Mouse (Mus musculus) forelimb bud, embryonic 11.5 days (tissue): ENCODE results near the gene Apobr.
A peak's percentile ranks its signal among the peaks of the same experiment; 100 is the strongest.

Experiments used
- DNase-seq: peaks from one replicate; pipeline ENCODE4 v3.0.0-alpha.2; 2012; ENCODE audit warnings: low read depth, low spot score

Gene Apobr

GRCm38 (mm10) chr7:126598919-126599318, 14.2 kb downstream of the Apobr start:
- DNase-seq = no peak

DNA sequence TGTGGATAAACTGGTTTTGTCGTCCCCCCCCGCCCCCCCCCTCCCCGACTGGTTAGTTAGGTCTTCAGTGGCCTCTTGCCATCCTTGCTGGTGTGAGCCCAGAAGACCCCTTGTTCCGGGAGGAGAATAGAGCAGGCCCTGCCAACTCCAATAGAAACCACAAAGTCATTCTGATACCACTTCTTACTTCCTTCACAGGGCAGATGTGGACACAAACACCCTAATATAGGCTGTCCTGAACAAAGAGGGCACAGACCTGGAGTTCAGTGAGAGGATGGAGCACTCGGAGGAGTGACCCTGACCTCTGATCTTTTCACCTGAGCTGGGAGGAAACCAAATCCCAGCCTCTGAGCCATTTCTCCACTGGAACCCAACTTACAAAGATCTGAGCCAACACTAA, 17.2 kb downstream of the Apobr start:
- no peak for DNase-seq

DNA sequence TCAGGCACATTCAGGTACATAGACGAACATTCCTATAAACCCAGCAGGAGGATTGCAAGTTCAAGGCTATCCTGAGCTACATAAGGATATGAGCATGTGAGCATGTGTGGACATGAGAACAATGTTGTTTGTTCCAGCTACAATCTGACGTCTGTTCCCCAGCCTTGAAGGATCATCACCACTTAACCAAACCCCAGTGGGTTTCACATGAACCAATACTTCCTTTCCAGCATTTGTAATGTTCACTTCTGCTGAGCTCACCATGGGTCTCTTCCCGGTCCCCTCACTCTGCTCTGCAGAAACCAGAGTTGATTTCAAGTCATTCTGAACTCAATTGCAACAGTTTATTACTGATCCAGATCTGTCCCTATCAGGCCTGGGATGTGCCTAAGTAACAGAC, 17.9 kb downstream of the Apobr start:
- DNase-seq = no peak

GRCm38 (mm10) chr7:126606611-126607010, 21.9 kb downstream of the Apobr start:
- DNase-seq = no peak

- no peak for DNase-seq
Measured at GRCm38 (mm10) chr7:126607064-126607463, 22.3 kb downstream of the Apobr start.

DNA sequence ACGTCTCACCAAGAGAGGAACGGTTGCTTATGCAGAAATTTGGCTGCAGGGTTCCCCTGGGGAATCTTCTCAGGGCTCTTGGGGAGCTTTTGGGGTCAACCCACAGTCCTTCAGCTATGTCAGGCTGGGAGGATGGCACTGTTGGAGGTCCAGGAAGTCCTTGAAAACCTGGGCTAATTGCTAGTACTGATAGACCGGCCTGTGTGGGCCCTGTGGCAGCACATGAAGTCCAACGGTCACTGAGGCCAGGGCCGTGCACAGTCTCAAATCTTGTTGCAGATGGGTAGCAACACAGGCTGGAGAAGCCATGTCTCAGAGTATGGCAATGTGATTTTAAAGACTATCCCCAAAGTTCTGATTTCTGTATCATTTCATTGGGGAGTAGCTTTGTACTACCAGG, 23.1 kb downstream of the Apobr start:
- DNase-seq = no peak

- no peak for DNase-seq
Measured at GRCm38 (mm10) chr7:126612736-126613135, 28.0 kb downstream of the Apobr start.

DNA sequence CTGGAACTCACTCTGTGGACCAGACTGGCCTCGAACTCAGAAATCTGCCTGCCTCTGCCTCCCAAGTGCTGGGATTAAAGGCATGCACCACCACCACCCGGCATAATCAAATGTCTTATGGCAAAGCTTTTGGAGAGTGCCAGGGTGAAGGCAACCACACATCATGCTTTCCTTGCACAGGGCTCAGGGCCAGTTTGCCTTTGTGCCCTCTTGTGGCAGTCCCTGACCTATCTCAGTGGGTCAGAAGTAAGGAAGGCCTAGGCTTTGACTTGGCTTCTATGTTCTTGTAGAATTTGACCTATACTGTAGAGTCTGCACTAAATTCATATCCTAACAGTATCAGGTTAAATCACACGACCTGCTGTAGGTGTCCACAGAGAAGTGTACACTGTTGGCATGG, 32.0 kb downstream of the Apobr start:
- no peak for DNase-seq

GRCm38 (mm10) chr7:126619559-126620275, 35.0 kb downstream of the Apobr start:
- DNase-seq = no peak

- DNase-seq = no peak
Measured at GRCm38 (mm10) chr7:126621452-126622359, 37.0 kb downstream of the Apobr start.

DNA sequence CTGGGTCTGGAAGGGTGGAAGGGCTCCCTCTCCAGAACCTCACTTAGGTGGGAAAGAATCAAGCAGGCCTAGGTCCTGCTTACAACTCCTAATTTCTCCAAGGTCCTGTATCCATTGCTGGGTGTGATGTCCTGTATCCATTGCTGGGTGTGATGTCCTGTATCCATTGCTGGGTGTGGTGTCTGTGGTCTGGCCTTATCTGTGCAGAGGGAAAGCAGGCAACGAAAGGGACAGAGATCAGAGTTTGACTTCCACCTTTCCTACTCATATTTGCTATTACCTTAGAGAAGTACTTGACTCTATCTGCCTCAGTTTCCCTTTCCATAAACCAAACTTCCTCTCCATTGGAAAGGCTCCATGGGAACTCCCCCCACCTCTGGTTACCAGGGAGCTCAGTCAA, 38.6 kb downstream of the Apobr start:
- no peak for DNase-seq

DNA sequence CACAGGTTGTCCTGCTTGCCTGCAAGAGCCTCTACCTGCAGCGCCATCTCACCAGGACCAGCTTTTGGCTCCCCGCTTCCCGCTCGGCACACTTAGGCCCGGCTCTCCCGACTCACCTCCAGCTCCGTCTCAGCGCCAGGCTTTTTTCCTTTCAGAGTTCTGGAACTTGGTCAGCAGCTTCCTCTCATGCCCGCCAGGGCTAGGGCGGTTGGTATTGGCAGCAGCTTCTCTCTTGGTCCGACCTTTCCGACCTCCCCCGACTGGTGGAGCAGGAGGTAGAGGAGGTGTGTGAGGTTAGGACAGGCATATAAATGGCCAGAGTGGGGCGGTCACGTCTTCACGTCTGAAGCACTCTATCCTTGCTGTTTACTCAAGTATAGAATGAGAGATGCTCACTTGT, 40.0 kb downstream of the Apobr start:
- no peak for DNase-seq

DNA sequence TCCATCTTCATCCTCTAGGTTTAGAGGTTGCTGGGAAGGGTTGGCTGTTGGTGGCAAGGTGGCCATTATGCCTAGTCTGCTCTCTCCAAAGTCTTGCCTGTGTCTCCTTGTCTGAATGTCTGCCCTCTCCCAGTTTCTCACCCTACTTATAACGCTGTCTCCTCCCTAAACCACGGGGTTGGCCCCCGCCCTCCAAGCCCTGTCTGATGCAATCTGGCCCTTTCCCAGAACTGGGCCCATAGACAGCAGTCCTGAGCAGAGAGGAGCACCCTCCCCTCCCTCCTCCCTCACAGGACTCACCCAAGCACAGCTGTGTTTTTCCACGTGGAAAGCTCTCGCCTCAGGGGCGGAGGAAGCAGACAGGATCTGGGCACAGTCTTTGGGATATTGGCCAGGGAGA, 40.6 kb downstream of the Apobr start:
- no peak for DNase-seq

DNA sequence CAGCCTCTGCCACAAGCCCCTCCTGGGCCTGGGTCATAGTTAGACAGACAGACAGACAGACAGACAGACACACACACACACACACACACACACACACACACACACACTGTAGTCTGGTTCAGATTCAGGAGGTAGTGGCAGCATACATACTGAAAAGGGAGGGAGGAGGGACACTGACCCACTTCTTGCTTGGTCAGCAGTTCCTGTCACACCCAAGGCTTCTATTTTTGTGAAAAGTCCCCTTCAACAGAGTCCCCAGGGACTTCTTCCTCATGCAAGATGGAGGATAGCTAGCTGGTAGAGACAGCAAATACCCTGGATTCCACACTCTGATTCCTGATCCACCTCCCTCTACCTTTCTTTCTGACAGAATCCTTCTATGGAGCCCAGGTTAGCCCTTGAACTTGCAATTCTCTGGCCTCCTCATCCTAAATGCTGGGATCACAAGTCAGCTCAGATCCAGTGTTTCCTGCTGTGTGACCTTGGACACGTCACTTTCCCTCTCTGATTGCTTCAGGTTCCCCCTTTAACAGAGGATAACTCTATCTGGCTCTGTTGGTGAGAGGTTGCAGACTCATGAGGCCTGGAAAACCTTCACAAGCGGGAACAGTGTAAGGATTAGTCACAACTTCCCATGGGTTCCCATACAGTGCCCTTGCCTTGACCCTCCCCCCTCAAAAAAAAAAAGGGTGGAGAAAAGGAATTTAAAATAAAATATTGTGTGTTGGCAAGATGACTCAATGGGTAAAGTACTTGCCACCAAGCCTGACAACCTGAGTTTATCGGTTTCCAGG, 41.3 kb downstream of the Apobr start:
- DNase-seq = no peak

DNA sequence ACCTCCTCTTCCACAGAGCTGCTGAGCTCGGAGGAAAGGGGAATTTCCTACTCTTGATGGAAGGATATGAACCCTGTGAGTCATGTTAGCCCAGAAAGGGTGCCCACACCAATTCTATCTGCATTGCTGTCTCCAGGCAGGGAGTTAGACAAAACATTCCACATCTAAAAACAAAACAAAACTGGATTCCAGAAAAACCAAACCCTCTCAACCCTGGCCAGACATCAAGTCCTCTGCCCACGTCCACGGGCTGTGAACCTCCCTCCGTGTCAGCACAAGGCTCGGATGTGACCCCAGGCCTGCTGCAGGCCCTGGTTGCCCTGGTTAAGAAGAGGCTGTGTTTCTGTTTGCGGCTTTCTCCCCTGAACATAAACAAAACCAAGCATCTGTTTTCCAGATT, 43.4 kb downstream of the Apobr start:
- DNase-seq = no peak

DNA sequence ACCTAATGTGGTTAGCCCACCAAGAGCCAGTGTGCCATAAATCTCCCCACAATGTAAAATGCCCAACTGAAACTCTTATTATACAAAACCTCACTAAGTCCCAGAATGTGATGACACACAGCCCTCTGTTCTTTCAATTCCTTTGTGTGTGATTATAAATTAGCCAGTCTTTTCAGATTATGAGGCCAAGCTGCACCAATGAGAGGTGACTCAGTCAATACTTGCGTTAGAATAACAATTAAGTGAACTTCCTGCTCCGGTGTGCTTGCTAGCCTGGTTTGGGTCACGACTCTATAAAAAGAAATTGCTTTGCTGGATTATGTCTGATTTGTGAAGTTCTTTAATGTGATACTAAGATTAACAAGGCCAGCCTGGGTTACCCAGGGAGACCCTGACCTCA, 45.2 kb downstream of the Apobr start:
- DNase-seq = no peak

DNA sequence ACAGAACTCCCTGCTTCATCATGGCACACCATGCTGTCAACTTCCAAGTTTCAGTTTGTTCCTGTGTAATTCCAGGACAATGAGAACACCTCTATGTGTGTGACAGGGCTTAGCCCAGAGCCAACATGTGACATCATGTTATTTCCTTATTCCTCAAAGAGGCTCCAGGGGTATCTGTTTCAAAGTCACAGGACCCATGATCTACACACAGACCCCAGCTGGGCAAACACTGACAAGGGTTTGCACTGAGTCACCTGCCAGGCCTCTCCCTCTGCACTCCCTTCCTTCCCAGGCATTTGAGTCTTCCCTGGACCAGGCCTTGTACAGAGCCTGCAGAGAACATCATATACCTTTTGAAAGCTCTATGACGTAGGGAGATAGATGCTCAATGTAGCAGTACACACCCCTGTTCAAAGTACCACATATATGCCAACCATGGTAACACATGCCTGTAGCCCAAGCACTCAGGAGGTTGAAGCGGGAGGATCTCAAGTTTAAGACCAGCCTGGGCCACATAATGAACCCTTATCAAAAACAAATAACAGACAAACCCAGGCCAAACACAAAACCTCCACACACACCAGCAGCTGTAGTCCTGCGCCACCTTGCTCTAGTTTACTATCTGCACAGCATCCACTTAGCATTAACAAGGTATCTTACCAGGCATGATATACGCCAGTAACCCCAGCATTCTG, 46.2 kb downstream of the Apobr start, which contains the start of gene Nupr1:
TSS of gene Nupr1 (minus strand) at position 38 of the 695 bp plus-strand sequence.
- no peak for DNase-seq

- DNase-seq = no peak
Measured at GRCm38 (mm10) chr7:126632478-126632877, 47.7 kb downstream of the Apobr start.

DNA sequence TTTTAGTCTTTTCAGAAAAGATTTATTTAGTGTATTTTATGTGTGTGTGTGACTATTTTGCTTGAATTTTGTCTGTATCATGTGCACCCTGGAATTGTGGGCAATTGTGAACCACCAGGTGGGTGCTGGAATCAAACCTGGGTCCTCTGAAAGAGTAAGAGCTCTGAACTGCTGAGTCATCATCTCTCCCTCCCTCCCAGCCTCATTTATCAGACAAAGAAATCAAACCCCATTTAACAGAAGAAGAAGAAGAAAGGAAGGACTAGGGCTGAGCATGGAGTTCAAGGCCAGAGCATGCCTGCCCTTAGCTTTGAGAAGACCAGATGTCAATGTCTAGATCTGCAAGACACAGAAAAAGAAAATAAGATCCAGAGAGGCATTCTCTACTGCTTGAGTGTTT, 50.6 kb downstream of the Apobr start:
- no peak for DNase-seq

GRCm38 (mm10) chr7:126636733-126637520, 52.2 kb downstream of the Apobr start:
- peak; percentile 44 for DNase-seq
